Mouse (Mus musculus): ENCODE measurements around the gene Htt. TPM values are rescaled to one million over a fixed set of nuclear protein-coding genes. Genes with fewer than 3 reads are reported as not detected.
"Not testable (repeated sequence)": the region's sequence is repeated elsewhere in the genome, so short reads cannot be mapped to it uniquely, and the experiment has no call there.

Htt gene
- polyA plus RNA-seq, 1 experiment = 31.4 TPM

GRCm38 (mm10) chr5:34772696-34773245 lies 11.2 kb downstream of the Htt start:
- no peak for TF ChIP-seq CTCF (IDR thresholded peaks at IDR 0.05; ENCODE audit: borderline replicate concordance, insufficient read depth, low read length)
- TF ChIP-seq POLR2A (IDR thresholded peaks at IDR 0.05; ENCODE audit: low read depth, low read length) = no peak
- Histone ChIP-seq H3K4me3 (ENCODE audit: insufficient read depth, low read length) (no peak overlapping the region), H3K27ac (ENCODE audit: insufficient read depth, low read length) (no peak overlapping the region), H3K4me1 (ENCODE audit: control insufficient read depth, insufficient read depth, low read length) (peaks cover 7% of the 10 kb centered on the region)

- no peak overlapping the region for H3K27ac ChIP-seq (ENCODE audit: insufficient read depth, low read length)
- no peak overlapping the region for H3K4me3 ChIP-seq (ENCODE audit: insufficient read depth, low read length)
- TF ChIP-seq CTCF (IDR thresholded peaks at IDR 0.05; ENCODE audit: borderline replicate concordance, insufficient read depth, low read length) = no peak
- no peak for TF ChIP-seq POLR2A (IDR thresholded peaks at IDR 0.05; ENCODE audit: low read depth, low read length)
- H3K4me1 ChIP-seq (ENCODE audit: control insufficient read depth, insufficient read depth, low read length) = peaks cover 7% of the 10 kb centered on the region
These were observed 11.9 kb downstream of the Htt start for GRCm38 (mm10) chr5:34773392-34773791.

GRCm38 (mm10) chr5:34785027-34785426 lies 23.5 kb downstream of the Htt start:
- H3K4me1 ChIP-seq (ENCODE audit: control insufficient read depth, insufficient read depth, low read length) = peaks cover 2% of the 10 kb centered on the region
- TF ChIP-seq CTCF (IDR thresholded peaks at IDR 0.05; ENCODE audit: borderline replicate concordance, insufficient read depth, low read length) = no peak
- TF ChIP-seq POLR2A (IDR thresholded peaks at IDR 0.05; ENCODE audit: low read depth, low read length) = no peak
- 0 out of 2 replicates have a peak overlapping the region, but pooled peaks have one; percentile 49 for H3K27ac ChIP-seq (ENCODE audit: insufficient read depth, low read length)
- H3K4me3 ChIP-seq (ENCODE audit: insufficient read depth, low read length) = no peak overlapping the region

GRCm38 (mm10) chr5:34791141-34791540 lies 29.6 kb downstream of the Htt start:
- Histone ChIP-seq H3K27ac (ENCODE audit: insufficient read depth, low read length) (peak overlapping the region; percentile 79), H3K4me1 (ENCODE audit: control insufficient read depth, insufficient read depth, low read length) (peaks cover 11% of the 10 kb centered on the region)
- no peak for TF ChIP-seq CTCF (IDR thresholded peaks at IDR 0.05; ENCODE audit: borderline replicate concordance, insufficient read depth, low read length)
- no peak for TF ChIP-seq POLR2A (IDR thresholded peaks at IDR 0.05; ENCODE audit: low read depth, low read length)

GRCm38 (mm10) chr5:34800292-34800953 lies 38.9 kb downstream of the Htt start:
- TF ChIP-seq CTCF (IDR thresholded peaks at IDR 0.05; ENCODE audit: borderline replicate concordance, insufficient read depth, low read length) (no peak), POLR2A (IDR thresholded peaks at IDR 0.05; ENCODE audit: low read depth, low read length) (no peak)
- Histone ChIP-seq H3K27ac (ENCODE audit: insufficient read depth, low read length) (no peak overlapping the region), H3K4me1 (ENCODE audit: control insufficient read depth, insufficient read depth, low read length) (no peaks in the 10 kb centered on the region), H3K4me3 (ENCODE audit: insufficient read depth, low read length) (no peak overlapping the region)

More at GRCm38 (mm10) chr5:34791141-34791540, 29.6 kb downstream of the Htt start:
- H3K4me3 ChIP-seq (ENCODE audit: insufficient read depth, low read length) = no peak overlapping the region

GRCm38 (mm10) chr5:34806038-34806437 lies 44.5 kb downstream of the Htt start:
- Histone ChIP-seq H3K4me3 (ENCODE audit: insufficient read depth, low read length) (no peak overlapping the region), H3K27ac (ENCODE audit: insufficient read depth, low read length) (no peak overlapping the region), H3K4me1 (ENCODE audit: control insufficient read depth, insufficient read depth, low read length) (no peaks in the 10 kb centered on the region)
- TF ChIP-seq CTCF (IDR thresholded peaks at IDR 0.05; ENCODE audit: borderline replicate concordance, insufficient read depth, low read length) (no peak), POLR2A (IDR thresholded peaks at IDR 0.05; ENCODE audit: low read depth, low read length) (no peak)

- Histone ChIP-seq H3K4me3 (ENCODE audit: insufficient read depth, low read length) (no peak overlapping the region), H3K27ac (ENCODE audit: insufficient read depth, low read length) (no peak overlapping the region), H3K4me1 (ENCODE audit: control insufficient read depth, insufficient read depth, low read length) (no peaks in the 10 kb centered on the region)
- no peak for TF ChIP-seq CTCF (IDR thresholded peaks at IDR 0.05; ENCODE audit: borderline replicate concordance, insufficient read depth, low read length)
- no peak for TF ChIP-seq POLR2A (IDR thresholded peaks at IDR 0.05; ENCODE audit: low read depth, low read length)
These were observed 61.0 kb downstream of the Htt start for GRCm38 (mm10) chr5:34822431-34823149.

GRCm38 (mm10) chr5:34854079-34854478 lies 92.5 kb downstream of the Htt start:
- Histone ChIP-seq H3K27ac (ENCODE audit: insufficient read depth, low read length) (no peak overlapping the region), H3K4me1 (ENCODE audit: control insufficient read depth, insufficient read depth, low read length) (no peaks in the 10 kb centered on the region), H3K4me3 (ENCODE audit: insufficient read depth, low read length) (no peak overlapping the region)
- TF ChIP-seq CTCF (IDR thresholded peaks at IDR 0.05; ENCODE audit: borderline replicate concordance, insufficient read depth, low read length) (no peak), POLR2A (IDR thresholded peaks at IDR 0.05; ENCODE audit: low read depth, low read length) (no peak)

- Histone ChIP-seq H3K27ac (ENCODE audit: insufficient read depth, low read length) (no peak overlapping the region), H3K4me3 (ENCODE audit: insufficient read depth, low read length) (no peak overlapping the region), H3K4me1 (ENCODE audit: control insufficient read depth, insufficient read depth, low read length) (peaks cover 3% of the 10 kb centered on the region; the same call in 1 of the 2 replicates)
- no peak for TF ChIP-seq POLR2A (IDR thresholded peaks at IDR 0.05; ENCODE audit: low read depth, low read length)
- no peak for TF ChIP-seq CTCF (IDR thresholded peaks at IDR 0.05; ENCODE audit: borderline replicate concordance, insufficient read depth, low read length)
These were observed 103.8 kb downstream of the Htt start for GRCm38 (mm10) chr5:34865367-34865766.

GRCm38 (mm10) chr5:34880307-34880706 lies 118.8 kb downstream of the Htt start:
- H3K4me1 ChIP-seq (ENCODE audit: control insufficient read depth, insufficient read depth, low read length); H3K27ac ChIP-seq (ENCODE audit: insufficient read depth, low read length); H3K4me3 ChIP-seq (ENCODE audit: insufficient read depth, low read length): not testable (repeated sequence)

All from embryonic fibroblast, embryonic 13.5 days (primary cell).